Mouse (Mus musculus): ENCODE measurements around the gene Olfr679.
"Not testable (repeated sequence)": the region's sequence is repeated elsewhere in the genome, so short reads cannot be mapped to it uniquely, and the experiment has no call there.

Olfr679 gene

GRCm38 (mm10) chr7:105080905-105081304 is at the start of gene Olfr679:
TSS of gene Olfr679 (plus strand) at chr7:105081205.
- in situ Hi-C loops (cut with MboI, MseI), result no loop called here

- in situ Hi-C loops (cut with MboI, MseI), result no loop called here
These were observed 48.6 kb upstream of the Olfr679 start, which contains the start of gene Olfr676 for GRCm38 (mm10) chr7:105032398-105032797. TSS of gene Olfr676 (plus strand) at chr7:105032698.

GRCm38 (mm10) chr7:105033836-105034235 is 47.2 kb upstream of the Olfr679 start:
- in situ Hi-C loops (cut with MboI, MseI), result not testable (repeated sequence)

GRCm38 (mm10) chr7:105058951-105059350 is 22.1 kb upstream of the Olfr679 start:
- in situ Hi-C loops (cut with MboI, MseI), result no loop called here

- in situ Hi-C loops (cut with MboI, MseI), result no loop called here
These were observed 16.8 kb upstream of the Olfr679 start, which contains the start of gene Olfr678 for GRCm38 (mm10) chr7:105064175-105064574. TSS of gene Olfr678 (plus strand) at chr7:105064475.

- in situ Hi-C loops (cut with MboI, MseI), result not testable (repeated sequence)
These were observed 11.7 kb downstream of the Olfr679 start, which contains the start of gene Olfr680-ps1 for GRCm38 (mm10) chr7:105092717-105093116. TSS of gene Olfr680-ps1 (minus strand) at chr7:105092817.

- in situ Hi-C loops (cut with MboI, MseI), result no loop called here
These were observed 35.5 kb downstream of the Olfr679 start, which contains the start of gene Olfr681 for GRCm38 (mm10) chr7:105116536-105116935. TSS of gene Olfr681 (plus strand) at chr7:105116836.
